Mouse (Mus musculus) layer of hippocampus, postnatal 14 days (tissue): Measurements from ENCODE around the gene 4931414P19Rik. TPM values are rescaled to one million over a fixed set of nuclear protein-coding genes. Genes with fewer than 3 reads are reported as not detected.

Source experiments
- DNase-seq, 2 experiments: peaks; one replicate each; pipeline ENCODE4 v3.0.0; 2021 to 2022; ENCODE audit warnings: low spot score in 2 of 2, mixed read lengths in 1 of 2
- total RNA-seq, 2 experiments: library from RNA; stranded (reverse); gene quantifications; 2 replicates each; pipeline ENCODE4 v1.2.3; 2021

4931414P19Rik gene
- total RNA-seq, 2 experiments from 2014 or later = 4.3 to 5.6 TPM

DNA sequence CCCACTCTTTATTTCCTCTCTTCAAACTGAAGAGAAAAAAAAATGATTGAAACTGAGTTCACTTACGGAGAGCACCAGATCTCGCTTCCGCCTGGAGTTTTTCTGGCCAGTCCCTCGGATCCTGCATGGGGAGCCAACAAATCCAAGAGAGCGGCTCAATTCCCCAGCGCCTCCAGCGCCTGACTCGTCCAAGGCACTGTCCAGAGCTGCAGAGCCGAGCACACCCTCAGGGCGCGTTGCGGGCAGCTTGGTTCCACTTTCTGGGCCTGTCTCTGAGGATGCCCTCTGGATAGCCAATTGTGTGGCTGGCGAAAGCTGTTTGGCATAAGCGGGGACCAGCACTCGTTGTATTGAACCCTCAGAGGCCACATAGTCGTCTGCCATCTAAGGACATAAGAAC is 14.7 kb downstream of the 4931414P19Rik start:
- no peak for DNase-seq

DNA sequence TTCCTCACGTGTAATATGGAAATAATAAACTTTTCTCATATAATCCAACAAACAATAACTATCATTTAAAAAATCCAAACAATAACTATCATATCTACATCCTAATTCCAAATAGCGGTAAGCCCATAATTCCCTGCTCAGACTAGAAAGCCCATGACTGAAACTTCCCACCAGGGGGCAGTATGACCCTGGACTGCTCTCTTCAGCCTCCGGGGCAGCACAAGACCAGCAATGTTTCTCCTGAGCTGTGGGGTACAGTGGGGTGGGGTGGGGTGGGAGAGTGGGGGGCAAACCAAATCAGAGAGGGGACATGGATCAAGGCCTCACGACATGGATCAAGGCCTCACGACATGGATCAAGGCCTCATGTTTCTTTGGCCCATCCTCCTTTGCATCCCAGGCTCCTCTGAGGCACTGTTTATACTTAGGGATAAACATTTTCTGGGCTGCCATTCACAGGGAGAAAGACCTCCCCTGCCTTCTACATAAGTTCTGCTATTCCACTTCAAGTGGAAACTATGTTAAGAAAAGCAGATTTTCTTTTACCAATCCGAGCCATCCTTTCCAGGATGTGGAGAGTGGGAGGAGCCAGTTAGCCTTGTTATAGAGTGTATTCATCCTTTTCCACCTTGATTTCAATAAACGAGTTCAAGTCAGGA is 22.0 kb downstream of the 4931414P19Rik start:
- peak in 1 of 2 experiments; percentile 69 for DNase-seq

DNA sequence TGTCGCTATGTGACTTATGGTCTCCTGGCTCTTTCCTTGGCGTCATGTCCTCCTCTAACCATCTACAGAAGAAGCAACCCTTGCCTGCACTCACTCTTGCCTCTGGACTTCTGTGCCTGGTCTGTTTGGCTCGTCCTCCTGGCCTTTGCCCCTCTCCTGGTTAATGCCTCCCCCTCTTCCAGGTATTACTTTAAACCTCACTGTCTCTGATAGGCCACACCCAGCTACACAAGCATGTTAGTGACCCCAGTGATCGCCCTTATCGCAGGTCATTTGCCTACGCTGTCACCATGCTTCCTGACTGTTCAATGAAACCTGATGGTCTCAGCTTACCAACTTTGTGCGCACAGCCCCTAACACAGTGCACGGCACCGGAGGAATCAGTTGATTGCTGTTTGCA is 23.3 kb downstream of the 4931414P19Rik start:
- DNase-seq = no peak

DNA sequence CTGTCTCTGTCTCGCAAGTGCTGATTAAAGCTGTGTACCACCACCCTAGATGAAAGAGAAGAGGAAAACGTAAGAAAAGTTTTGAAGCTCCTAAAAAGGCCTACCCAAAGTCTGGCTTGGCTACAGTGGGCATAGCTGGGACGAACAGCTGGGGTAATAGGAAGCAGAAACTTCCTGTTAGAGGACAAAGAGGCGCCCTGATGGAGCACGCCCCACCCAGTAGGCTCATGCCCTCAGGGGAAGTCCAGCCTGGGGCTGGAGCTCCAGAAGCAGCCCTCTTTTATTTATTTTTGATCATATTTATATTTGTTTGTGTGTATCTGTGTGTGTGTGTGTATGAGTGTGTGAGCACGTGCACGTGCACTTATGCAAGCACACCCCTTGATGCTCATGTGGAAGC is 26.2 kb downstream of the 4931414P19Rik start:
- DNase-seq = no peak

DNA sequence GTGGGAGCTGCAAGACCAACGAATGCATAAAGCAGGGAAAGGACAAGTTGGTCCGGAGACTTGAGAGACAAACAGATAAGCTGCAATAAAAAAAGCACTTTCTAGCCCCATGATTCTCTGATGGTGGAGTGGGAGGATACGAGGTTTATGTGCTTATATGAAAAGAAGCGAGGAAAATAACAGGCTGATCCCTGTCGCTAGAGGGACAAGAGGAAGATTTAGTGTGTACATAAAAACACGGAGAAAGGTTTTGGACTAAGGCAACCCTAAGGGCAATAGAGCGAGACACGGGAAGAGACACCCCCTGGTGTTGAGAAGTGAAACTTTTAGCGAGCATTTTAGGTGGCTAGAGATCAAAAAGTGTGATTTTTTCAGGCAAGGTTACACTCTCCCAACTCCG is 27.7 kb downstream of the 4931414P19Rik start:
- DNase-seq = no peak

DNA sequence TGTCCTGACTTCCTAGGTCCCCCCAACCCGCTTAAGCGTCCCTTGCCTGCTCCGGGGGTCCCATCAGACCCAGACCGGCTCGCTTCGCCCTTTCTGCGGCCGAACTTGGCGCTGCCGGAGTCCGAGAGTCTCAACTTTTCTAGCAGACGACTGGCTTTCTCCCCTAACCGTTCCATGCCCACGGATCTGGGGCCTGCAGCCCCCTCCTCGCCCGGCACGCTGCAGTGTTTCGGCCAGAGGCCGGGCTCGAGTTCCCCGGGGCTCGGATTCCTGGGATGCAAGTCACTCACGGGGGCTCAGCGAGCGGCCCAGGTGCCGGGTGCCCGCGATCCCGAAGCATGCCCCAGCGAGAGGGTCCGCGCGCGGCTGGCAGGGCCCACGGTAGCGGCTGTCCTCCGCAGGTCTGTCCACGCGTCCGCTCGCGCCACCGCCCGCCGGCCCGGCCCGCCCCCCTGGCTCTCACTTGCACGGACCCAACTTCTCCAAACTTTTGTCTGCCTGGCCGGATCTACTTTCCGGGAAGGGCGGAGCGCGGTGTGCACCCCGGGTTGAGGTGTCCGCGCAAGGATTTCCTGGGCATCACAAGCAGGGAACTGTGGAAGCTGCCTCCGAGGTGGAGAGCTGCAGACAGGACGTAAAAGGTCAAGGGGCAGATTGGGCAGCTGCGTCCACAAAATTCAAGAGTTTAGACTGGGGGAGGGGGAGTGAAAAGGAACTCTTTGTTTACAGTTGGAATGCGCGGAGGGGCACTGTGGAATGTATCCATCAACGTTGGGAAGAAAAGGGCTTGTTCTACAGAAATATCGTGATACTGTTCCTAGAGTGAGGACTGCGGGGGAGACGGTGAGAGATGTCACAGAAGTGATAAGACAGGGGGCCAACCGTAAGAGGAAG is 28.5 kb downstream of the 4931414P19Rik start, which contains the start of gene Ajuba:
TSS of gene Ajuba (minus strand) at position 470 of the 894 bp plus-strand sequence.
- peak; percentile 66 to 73 for DNase-seq

DNA sequence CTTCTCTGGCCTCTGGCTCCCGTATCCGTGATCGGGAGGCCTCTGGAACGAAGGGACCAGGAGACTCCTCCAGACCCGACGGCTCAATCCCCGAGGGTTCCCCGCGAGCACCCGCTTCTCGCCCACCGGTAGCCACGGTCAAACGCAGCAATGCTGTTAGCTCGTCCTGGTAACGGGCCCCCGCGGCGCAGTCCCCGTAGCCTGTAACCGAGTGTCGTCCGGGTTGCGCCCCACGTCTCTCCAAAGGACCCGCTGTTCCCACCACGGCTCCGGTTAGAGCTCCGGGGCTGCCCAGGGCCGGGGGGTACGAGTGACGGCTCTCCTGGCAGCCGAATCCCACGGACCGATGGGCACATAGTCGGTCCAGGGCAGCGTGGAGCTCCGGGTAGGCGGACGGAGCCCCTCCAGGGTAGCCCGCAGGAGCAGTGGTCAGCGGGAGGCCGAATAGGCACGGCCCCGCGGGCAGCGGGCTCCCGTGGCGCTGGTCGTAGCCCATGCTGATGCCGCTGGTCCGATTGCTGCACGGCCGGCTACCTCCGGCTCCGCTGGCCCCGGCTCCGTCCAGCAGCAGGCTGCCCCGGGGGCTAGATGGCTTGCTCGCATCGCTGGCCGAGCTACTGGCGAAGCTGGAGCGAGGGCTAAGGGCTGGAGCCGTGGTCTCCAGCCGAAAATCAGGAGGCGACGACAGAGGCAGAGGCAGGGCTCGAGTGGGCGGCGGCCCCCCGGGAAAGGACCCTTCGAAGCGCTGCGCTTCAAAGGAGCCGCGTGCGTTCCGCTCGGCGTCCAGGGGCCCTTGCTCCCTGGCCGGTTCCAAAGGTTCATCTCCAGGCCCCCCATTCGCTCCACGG is 29.3 kb downstream of the 4931414P19Rik start:
- no peak for DNase-seq

DNA sequence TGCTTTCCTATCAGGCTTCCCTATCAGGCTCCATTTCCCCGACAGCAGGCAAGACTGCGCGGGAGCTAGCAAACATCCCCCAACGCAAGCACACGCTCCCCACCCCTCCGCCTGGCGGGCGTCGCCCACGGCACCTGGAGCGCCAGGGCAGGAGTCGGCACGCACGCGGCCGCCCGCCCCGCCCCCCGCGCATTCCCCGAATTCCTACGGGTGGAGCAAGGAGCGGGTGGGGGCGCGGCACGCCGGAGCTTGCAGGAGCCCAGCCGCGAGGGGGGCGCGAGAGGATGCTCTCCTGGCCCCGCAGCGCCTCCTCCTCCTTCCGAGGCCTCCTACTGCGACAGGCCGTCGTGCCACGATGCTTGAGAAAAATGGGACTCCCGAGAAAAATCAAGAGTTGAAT is 30.2 kb downstream of the 4931414P19Rik start:
- no peak for DNase-seq

DNA sequence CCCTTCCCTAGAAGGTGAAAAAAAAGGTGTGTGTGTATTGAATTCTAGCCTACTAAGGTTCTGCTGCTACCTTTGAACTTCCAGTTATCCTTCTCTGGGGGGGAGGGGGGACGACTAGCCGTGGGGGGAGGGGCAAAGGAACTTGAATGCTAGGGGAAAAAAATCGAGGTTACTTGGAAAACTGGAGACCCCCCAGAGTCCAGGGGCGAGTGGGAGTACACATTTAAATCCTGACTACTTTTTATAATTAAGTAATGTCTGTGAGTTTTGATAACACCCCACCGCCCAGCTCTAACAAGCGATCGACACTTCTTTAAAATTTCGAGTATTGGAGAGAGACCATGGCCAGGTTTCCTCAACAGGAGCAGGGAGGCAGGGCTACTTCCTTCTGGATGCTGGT is 30.8 kb downstream of the 4931414P19Rik start:
- DNase-seq = no peak

DNA sequence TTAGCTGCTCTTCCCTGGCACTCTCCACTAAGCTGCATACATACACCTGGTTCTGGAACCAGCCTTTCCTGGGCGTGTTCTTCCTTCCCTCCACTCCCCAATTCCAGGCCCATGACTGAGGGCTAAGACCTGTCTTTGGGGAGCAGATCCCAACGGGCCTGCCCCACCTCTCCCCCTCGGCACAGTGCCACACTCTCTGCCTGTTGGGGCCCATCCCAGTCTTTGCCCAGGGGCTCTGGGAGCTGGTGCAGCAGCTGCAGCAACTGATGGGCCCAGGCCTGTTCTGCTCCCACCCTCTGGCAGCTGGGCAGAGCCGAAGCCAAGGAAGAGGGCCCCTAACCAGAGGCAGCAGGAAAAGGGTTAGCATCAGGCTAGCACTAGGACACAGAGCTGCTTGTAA is 31.5 kb downstream of the 4931414P19Rik start:
- DNase-seq = no peak

DNA sequence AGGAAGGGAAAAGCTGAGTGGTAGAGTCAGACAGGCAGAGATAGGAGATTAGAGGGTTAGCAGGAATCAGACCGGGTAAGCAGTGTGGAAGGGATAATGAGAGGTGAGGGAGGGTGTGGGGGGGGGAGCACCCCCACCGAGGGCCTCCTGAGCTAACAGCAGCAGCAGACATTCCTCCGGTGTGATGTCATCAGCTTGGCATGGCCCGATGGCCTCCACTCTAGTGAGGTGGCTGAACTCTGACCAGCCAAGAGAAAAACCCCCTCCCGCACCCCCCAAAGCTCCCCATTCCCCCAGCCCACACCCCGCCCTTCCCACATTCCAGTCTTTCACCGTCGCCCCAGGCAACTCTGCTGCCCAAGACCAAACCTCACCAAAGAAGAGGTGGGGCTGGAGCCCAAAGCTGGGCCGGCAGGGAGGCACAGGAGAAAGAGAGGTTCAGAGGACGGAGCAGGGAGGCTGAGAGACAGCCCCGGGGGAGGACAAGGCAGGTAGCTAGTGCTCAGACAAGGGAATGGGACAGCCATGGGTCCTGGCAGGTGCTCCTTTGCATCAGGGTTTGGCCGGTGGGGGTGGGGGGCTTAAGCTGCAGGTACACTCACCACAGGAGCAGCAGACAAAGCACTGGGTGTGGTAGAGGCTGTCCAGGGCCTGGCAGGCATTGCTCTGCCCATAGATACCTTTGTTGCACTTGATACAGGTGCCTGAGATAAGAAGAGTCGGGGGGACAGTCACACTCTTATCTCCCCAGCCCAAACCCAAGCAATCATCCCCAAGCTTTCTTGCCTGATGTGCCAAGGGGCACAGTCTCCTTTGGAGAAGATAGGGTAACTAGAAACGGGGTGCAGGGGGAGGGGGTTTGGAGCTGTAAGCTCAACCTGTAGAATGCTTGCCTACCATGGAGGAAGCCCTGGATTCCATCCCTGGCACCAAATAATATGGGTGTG is 32.7 kb downstream of the 4931414P19Rik start:
- no peak for DNase-seq

DNA sequence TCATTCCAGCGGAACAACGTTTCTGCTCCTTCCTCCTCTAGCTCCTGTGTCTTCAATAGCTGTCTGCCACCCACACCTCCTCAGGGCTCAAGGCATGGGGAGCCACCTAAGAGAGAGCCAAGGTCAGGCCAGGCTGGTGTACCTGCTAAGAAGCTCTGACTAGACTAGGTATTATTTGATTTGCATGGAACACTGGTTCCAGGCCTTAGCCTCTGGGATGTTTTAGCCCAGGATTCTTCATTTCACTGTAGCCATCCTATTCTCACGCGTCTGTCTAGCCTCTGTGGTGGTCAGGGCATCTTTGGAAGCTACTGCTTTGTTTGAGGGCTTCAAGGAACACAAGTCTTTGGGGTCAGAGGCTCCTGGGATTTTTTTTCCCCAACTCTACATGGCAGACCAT is 33.7 kb downstream of the 4931414P19Rik start:
- no peak for DNase-seq

DNA sequence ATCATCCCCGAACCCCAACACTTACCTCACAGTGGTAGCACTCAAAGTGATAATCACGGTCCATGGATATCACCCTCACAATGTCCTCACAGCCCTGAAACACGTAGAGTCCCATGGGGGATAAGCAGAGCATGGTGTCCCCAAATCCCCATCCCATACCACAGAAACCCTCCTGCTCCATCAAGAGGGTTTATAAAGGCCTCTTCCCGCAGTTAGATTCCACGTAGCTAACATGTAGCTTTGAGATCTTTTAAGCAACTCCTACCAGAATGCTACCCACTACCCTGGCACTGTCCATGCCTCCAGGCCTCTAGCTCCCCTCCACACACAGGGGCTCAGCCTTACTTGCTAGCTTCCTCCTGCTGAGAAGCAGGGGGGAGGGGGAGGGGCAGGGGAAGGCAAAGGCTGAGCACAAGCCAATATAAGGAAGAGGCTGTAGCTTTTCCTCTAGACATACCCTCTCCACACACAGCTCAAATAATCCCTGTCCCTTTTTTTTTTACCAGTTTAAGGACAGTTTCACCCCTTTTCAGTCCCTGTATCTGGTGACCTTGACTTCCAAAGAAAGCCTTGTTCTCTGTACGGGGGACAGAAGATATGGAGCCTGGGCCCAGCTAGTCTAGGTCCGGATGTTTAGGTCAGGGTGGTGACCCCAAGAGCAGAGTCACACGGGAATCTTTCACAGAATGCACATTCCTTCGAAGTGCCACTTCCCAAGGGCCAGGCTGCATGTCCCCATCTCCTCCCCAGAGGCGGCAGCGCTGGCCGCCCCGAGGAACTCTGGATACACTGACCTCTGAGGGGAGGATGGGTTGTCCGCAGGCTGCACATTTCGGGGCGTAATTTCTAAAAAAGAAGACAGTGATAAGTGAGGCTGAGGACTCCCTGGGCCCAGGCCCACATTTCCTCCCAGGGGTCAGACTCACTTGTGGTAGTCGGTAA is 36.1 kb downstream of the 4931414P19Rik start:
- DNase-seq = no peak

DNA sequence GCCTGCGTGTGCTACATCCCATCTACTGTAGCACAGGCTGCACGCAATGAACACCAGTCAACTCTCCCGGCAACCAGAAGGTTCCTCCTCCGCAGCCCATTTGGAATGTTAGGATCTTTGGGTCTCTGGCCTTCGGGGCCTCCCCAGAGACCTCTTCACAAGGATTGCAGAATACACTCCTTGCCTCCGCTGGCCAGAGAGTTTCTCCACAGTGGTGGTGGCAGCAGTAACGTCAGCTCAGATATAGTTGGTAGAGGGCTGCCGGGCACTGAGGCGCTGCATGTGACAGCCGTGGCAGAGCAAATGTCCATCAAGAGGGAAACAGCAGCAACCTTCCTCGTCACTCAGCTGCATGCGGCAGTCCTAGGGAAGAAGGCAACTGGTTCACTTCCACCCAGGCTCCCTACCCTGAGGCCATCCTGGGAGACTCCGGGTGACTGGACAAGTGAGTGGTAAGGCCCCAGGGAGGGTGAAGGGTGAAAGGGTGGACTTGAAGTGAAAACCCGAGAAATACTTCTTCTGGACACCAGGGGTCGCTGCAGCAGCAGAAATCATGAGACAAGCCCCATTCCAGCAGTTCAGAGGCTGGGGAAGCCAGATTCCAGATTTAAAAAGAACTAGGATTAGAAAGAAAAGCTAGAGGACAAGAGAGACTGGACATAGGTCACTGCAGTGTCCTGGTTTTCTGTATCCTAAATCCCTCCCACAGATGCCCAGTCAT is 36.9 kb downstream of the 4931414P19Rik start:
- DNase-seq = peak; percentile 57 to 74

DNA sequence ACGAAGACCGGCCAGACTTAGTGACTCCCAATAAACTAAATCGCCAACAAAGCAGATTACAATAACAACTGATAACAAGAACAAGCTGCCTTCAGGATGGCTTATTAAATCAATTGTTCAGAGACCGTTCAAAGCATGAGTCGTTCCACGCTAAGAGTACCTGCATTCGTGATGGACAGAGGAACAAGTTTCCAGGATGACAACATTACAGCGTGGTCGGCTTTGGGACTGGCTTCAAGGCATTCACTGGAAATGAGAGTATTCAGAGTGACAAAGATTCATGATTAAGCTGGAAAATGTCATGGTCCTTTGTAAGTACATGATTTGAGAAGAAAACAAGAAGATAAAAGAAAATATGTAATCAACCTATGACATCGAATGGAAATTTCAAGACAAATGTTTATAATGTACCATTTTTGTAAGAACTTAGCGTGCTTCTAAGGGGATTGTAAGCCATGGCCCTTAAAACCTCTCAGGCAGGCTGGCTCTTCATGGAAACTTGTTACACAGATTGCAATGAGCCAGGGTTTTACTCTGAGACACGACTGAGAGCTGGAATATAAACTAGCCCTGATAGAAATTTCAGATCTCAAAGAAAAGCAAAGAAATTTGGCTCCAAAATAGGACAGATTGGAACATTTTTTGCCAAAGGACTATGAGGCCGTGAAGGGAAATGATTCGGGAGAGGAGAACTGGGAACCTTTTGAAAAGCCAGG is 45.1 kb downstream of the 4931414P19Rik start:
- no peak for DNase-seq

DNA sequence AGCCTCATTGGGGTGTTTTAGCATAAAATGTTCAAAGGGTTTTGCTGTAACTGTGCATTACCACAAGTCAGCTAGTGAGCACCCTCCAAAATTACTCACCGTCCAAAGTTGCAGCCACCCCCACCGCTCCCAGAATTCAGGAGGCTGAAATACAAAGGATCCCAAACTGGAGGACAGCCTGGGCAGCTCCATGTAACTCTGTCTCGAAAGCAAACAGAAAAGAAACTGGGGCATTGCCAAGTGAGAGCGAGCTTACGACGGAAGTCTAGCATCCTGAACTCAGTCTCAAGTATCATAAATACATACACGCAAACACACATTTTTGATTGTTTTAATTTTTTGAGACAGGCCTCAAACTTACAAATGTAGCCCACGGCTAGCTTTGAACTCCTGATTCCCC is 48.5 kb downstream of the 4931414P19Rik start:
- no peak for DNase-seq

DNA sequence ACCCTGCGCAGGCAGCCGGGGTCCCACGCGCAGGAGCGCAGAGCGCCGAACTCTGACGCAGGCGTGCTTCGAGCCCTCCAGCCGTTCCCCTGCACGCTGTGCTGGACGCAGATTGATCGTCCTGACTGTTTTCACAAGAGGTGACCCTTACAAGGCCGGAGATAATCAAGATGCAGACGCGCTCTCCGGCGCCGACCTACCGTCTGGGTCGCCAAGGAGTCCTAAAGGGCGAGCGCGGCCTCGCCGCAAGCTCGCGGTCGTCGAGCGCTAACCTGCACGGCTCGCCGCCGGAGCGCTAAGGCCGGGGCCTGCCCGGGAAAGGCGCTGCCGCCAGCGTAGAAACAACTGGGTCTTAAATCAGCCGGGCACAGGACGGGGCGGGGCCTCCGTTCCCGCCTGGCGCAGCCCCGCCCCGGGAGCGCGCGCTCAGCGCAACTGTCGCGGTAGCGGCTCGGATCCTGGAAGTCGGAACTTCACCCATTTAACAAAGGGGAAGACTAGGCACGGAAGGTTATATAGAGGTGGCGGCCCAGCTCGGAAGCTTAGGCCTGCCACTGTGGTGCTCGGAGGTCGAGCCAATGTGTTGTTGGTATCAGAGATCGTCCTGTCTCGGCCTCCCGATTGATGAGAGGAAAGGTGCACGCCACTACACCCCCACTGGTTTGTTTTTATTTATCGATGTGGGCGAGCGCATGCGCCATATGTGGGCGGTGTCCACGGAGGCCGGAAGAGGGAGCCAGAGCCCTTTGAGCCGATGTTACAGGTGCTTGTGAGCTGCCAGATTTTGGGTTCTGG is 51.6 kb downstream of the 4931414P19Rik start, which contains the start of gene Haus4:
TSS of gene Haus4 (minus strand) at position 642 of the 795 bp plus-strand sequence.
- peak; percentile 39 to 64 for DNase-seq
